10 mouse cellular contexts compared by ENCODE assay signal in genomic region chr4:83214822-83215558, GRCm38 (mm10).
A peak's percentile ranks its signal among the peaks of the same experiment; 100 is the strongest.
DNase-seq lines count a peak whose midpoint lies in the region; ATAC-seq and TF ChIP-seq lines count a peak whose summit lies in the region.
"Had no signal": no experiment of that assay in that cellular context is flagged by ENCODE, and none has a peak within 500 bp of the region (broad histone marks: within the 10 kb centered on the region; RNA-seq: fewer than 3 reads in every experiment).

No protein-coding gene starts in this region.

- TF ChIP-seq CTCF in intestine, postnatal 0 days (IDR thresholded peaks at IDR 0.05; ENCODE audit: low read depth): no peak
- TF ChIP-seq CTCF in brain, embryonic 14.5 days (IDR thresholded peaks at IDR 0.05; ENCODE audit: borderline replicate concordance, extremely low read depth, insufficient read depth, insufficient read length): no peak

- H3K27ac ChIP-seq in intestine, embryonic 14.5 days (ENCODE audit: low read depth): 0 out of 2 replicates have a peak overlapping the region, but pooled peaks have one; percentile 18
- H3K27ac ChIP-seq in intestine, postnatal 0 days (ENCODE audit: low read depth, low read length): no peak overlapping the region
- peak overlapping the region; percentile 37; the same call in 1 of the 2 replicates for H3K27ac ChIP-seq in heart, embryonic 12.5 days (ENCODE audit: poor library complexity, severe bottlenecking)
- H3K27ac ChIP-seq in limb, embryonic 15.5 days: peak overlapping the region; percentile 59
- H3K27ac ChIP-seq: hindbrain, embryonic 13.5 days had no signal

- H3K27me3 ChIP-seq in intestine, embryonic 14.5 days (replicated peaks; ENCODE audit: control insufficient read depth, insufficient read depth, low read length): no peaks in the 10 kb centered on the region
- no peaks in the 10 kb centered on the region for H3K27me3 ChIP-seq in intestine, postnatal 0 days (replicated peaks; ENCODE audit: control insufficient read depth, insufficient read depth, low read length)
- H3K27me3 ChIP-seq in heart, embryonic 12.5 days (replicated peaks): no peaks in the 10 kb centered on the region
- H3K27me3 ChIP-seq in limb, embryonic 15.5 days: no peaks in the 10 kb centered on the region
- H3K27me3 ChIP-seq: hindbrain, embryonic 13.5 days had no signal

- no peak for TF ChIP-seq POLR2A in brain, embryonic 14.5 days (IDR thresholded peaks at IDR 0.05; ENCODE audit: borderline replicate concordance, extremely low read depth, insufficient read depth, insufficient read length, poor library complexity, severe bottlenecking)

- H3K4me3 ChIP-seq in intestine, embryonic 14.5 days (ENCODE audit: low read depth, low read length): no peak overlapping the region
- no peak overlapping the region for H3K4me3 ChIP-seq in intestine, postnatal 0 days (ENCODE audit: low read depth, low read length)
- no peak overlapping the region for H3K4me3 ChIP-seq in heart, embryonic 12.5 days
- H3K4me3 ChIP-seq in limb, embryonic 15.5 days: no peak overlapping the region
- H3K4me3 ChIP-seq: hindbrain, embryonic 13.5 days had no signal

- no peaks in the 10 kb centered on the region for H3K36me3 ChIP-seq in intestine, embryonic 14.5 days (ENCODE audit: control insufficient read depth, insufficient read depth, low read length)
- no peaks in the 10 kb centered on the region for H3K36me3 ChIP-seq in intestine, postnatal 0 days (ENCODE audit: control insufficient read depth, insufficient read depth)
- H3K36me3 ChIP-seq in heart, embryonic 12.5 days: no peaks in the 10 kb centered on the region
- H3K36me3 ChIP-seq in limb, embryonic 15.5 days: no peaks in the 10 kb centered on the region
- H3K36me3 ChIP-seq: hindbrain, embryonic 13.5 days had no signal

- DNase-seq in intestine, embryonic 14.5 days (ENCODE audit: low spot score): no peak
- DNase-seq in brain, embryonic 14.5 days (ENCODE audit: low read depth): peak; percentile 75
- no peak for DNase-seq in left cerebral cortex, adult 18-20 months (ENCODE audit: low spot score in 2 of 2)
- DNase-seq in ovary, postnatal 36 days (ENCODE audit: low spot score): no peak
- DNase-seq: cerebellum, adult 9-11 months had no signal

- 65% methylated on average over 9 of the region's 9 CpGs for WGBS in intestine, embryonic 14.5 days
- 73% methylated on average over 9 of the region's 9 CpGs for WGBS in intestine, postnatal 0 days
- WGBS in heart, embryonic 12.5 days: 51% methylated on average over 9 of the region's 9 CpGs
- 32% methylated on average over 9 of the region's 9 CpGs for WGBS in limb, embryonic 15.5 days

- H3K4me2 ChIP-seq in intestine, embryonic 14.5 days (ENCODE audit: low read length): no peak overlapping the region
- H3K4me2 ChIP-seq in intestine, postnatal 0 days (replicated peaks; ENCODE audit: low read depth): no peak overlapping the region
- H3K4me2 ChIP-seq in heart, embryonic 12.5 days: no peak overlapping the region
- no peak overlapping the region for H3K4me2 ChIP-seq in limb, embryonic 15.5 days
- H3K4me2 ChIP-seq: hindbrain, embryonic 13.5 days had no signal

- H3K9ac ChIP-seq in intestine, embryonic 14.5 days (ENCODE audit: low read length): no peak overlapping the region
- no peak overlapping the region for H3K9ac ChIP-seq in intestine, postnatal 0 days (ENCODE audit: low read depth, low read length)
- no peak overlapping the region for H3K9ac ChIP-seq in heart, embryonic 12.5 days
- H3K9ac ChIP-seq in limb, embryonic 15.5 days: no peak overlapping the region
- H3K9ac ChIP-seq: hindbrain, embryonic 13.5 days had no signal

- H3K4me1 ChIP-seq in intestine, embryonic 14.5 days (replicated peaks; ENCODE audit: control insufficient read depth, insufficient read depth, low read length): peaks cover 8% of the 10 kb centered on the region
- H3K4me1 ChIP-seq in intestine, postnatal 0 days (replicated peaks; ENCODE audit: control insufficient read depth, insufficient read depth, low read length): no peaks in the 10 kb centered on the region
- H3K4me1 ChIP-seq in heart, embryonic 12.5 days (replicated peaks): peaks cover 19% of the 10 kb centered on the region
- peaks cover 17% of the 10 kb centered on the region for H3K4me1 ChIP-seq in limb, embryonic 15.5 days
- H3K4me1 ChIP-seq: hindbrain, embryonic 13.5 days had no signal

- no peaks in the 10 kb centered on the region for H3K9me3 ChIP-seq in intestine, embryonic 14.5 days (ENCODE audit: control insufficient read depth, low read length)
- H3K9me3 ChIP-seq in intestine, postnatal 0 days (ENCODE audit: control insufficient read depth): no peaks in the 10 kb centered on the region
- no peaks in the 10 kb centered on the region for H3K9me3 ChIP-seq in heart, embryonic 12.5 days (replicated peaks)
- H3K9me3 ChIP-seq in limb, embryonic 15.5 days: no peaks in the 10 kb centered on the region

- no peak for ATAC-seq in intestine, embryonic 14.5 days (replicated peaks; ENCODE audit: low FRiP score, low TSS enrichment, low read depth)
- ATAC-seq in intestine, postnatal 0 days: no peak
- ATAC-seq in heart, embryonic 12.5 days (ENCODE audit: insufficient number of reproducible peaks, low FRiP score): 0 out of 2 replicates have a peak, but pooled peaks have one; percentile 33
- ATAC-seq in limb, embryonic 15.5 days (ENCODE audit: insufficient number of reproducible peaks, low FRiP score, low TSS enrichment, low read depth): no peak
- no peak for ATAC-seq in monocyte, adult 5-6 weeks (replicated peaks; ENCODE audit: insufficient number of reproducible peaks, low FRiP score, low TSS enrichment, poor library complexity, severe bottlenecking)
